Mouse (Mus musculus) limb, embryonic 10.5 days (tissue): ENCODE results near the gene Msantd1. TPM values are rescaled to one million over a fixed set of nuclear protein-coding genes. Genes with fewer than 3 reads are reported as not detected.

ENCODE experiments used
- DNase-seq: peaks from one replicate; pipeline ENCODE4 v3.0.0-alpha.2; 2017; ENCODE audit warnings: low spot score
- H3K27ac ChIP-seq: fragments of 300-500 bp; sonication (generic); 2 replicates; pipeline ENCODE4 v1.5.1; 2016; ENCODE audit warnings: mild to moderate bottlenecking
- H3K27me3 ChIP-seq: fragments of 300-500 bp; sonication (generic); 2 replicates; pipeline ENCODE4 v1.6.1; 2016; ENCODE audit warnings: low read depth, mild to moderate bottlenecking; ENCODE audit not compliant: poor library complexity, severe bottlenecking
- H3K36me3 ChIP-seq: fragments of 300-500 bp; sonication (generic); 2 replicates; pipeline ENCODE4 v1.6.1; 2016; ENCODE audit warnings: mild to moderate bottlenecking, moderate library complexity
- H3K4me1 ChIP-seq: fragments of 300-500 bp; sonication (generic); 2 replicates; pipeline ENCODE4 v1.6.1; 2016
- H3K4me3 ChIP-seq: fragments of 300-500 bp; sonication (generic); 2 replicates; pipeline ENCODE4 v1.5.1; 2016; ENCODE audit warnings: mild to moderate bottlenecking, moderate library complexity
- H3K9me3 ChIP-seq: fragments of 300-500 bp; sonication (generic); replicated peaks from 2 replicates; pipeline ENCODE4 v1.6.1; 2016; ENCODE audit warnings: mild to moderate bottlenecking
- WGBS: fragments of 180-500 bp; shearing (Covaris S2); methylation state at CpG from one replicate; pipeline ENCODE4 v1.1.7; 2016; 5-methylcytosine and 5-hydroxymethylcytosine counted together
- polyA plus RNA-seq: library from polyadenylated mRNA; unstranded; fragments of >200 nt; fragmentation: Nextera tagmentation; extraction: Ambion mirVana; gene quantifications from 2 replicates; pipeline ENCODE4 v1.2.1, GENCODE M21; 2016

Gene Msantd1
- polyA plus RNA-seq, 1 experiment from 2014 or later: 0.25 TPM

DNA sequence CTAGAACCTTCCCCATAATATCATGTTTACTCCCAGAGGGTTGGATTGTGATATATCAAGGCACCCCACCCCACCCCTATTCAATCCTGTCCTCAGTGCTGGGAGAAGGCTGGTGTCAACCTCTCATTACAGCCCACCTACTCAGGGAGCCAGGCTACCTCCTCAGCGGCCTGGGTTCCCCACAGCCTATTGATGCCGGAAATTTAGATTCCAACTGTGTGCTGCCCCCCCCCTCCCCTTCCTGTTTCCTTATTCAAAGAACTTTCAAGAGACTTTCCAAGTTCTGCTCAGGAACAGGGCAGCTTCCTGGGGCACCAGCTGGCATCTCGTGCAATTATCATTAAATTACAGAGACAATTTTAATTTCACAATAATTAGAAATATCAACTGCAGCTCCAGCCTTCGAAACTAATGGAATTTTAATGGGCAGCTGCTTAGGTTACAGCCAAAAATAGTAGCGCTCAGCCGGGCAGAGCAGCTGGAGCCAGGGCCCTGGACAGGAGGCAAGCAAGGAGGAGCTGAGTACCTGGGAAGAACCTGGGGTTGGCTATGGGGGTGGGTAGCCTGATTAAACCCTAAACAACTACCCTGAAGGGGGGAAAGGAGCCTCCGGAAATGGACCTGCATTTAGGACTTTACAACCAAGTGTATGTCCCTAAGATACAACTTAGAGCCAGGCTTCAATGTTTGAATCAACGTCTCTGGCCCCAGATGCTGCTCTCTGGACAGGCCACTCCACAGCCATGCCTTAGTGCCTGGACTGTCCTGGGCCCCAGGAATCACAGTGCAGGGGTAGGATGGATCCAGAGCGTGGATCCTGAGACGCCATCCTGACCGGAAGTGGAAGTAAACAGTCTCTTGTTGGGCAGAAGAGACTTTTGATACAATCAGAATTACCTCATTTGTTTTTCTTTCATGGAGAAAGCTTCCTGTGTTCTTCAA is 24.0 kb downstream of the Msantd1 start:
- no peak for DNase-seq
- 61% methylated on average over 11 of the region's 11 CpGs for WGBS
- H3K4me3 ChIP-seq: no peak overlapping the region

DNA sequence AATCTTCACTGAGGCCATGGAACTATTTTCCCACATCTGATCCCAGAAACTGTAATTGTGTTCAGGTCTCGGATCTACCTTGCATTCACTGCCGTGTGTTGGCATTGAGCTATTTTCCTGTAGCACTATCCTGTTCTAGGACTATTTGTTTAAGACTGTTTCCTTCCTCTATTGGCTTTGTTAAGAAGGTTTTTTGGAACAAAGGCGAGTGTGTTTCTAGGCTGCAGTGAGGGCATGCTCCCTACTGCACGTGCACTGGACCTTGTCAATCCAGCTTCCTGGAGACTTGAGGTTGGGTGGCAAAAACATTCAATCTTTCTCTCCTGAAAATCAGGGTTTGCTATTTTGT is 24.6 kb downstream of the Msantd1 start:
- no peak for DNase-seq
- H3K9me3 ChIP-seq: no peaks in the 10 kb centered on the region

More for the DNA sequence above, 24.0 kb downstream of the Msantd1 start:
- Histone ChIP-seq H3K4me1 (peaks cover 21% of the 10 kb centered on the region), H3K36me3 (no peaks in the 10 kb centered on the region), H3K9me3 (no peaks in the 10 kb centered on the region), H3K27me3 (no peaks in the 10 kb centered on the region), H3K27ac (peak overlapping the region; percentile 83)

GRCm38 (mm10) chr5:34933461-34933860 is 25.6 kb downstream of the Msantd1 start:
- H3K9me3 ChIP-seq: no peaks in the 10 kb centered on the region
- peaks cover 21% of the 10 kb centered on the region for H3K4me1 ChIP-seq
- no peaks in the 10 kb centered on the region for H3K27me3 ChIP-seq
- 93% methylated on average over 1 of the region's 1 CpGs for WGBS
- no peak for DNase-seq
- H3K36me3 ChIP-seq: no peaks in the 10 kb centered on the region
- no peak overlapping the region for H3K27ac ChIP-seq
- H3K4me3 ChIP-seq: no peak overlapping the region

More for the DNA sequence above, 24.6 kb downstream of the Msantd1 start:
- WGBS: 80% methylated on average over 4 of the region's 4 CpGs
- Histone ChIP-seq H3K27me3 (no peaks in the 10 kb centered on the region), H3K27ac (peak overlapping the region; percentile 83), H3K4me3 (no peak overlapping the region), H3K36me3 (no peaks in the 10 kb centered on the region), H3K4me1 (peaks cover 21% of the 10 kb centered on the region)

- H3K27me3 ChIP-seq: no peaks in the 10 kb centered on the region
- no peaks in the 10 kb centered on the region for H3K4me1 ChIP-seq
- H3K36me3 ChIP-seq: no peaks in the 10 kb centered on the region
- DNase-seq: no peak
- 80% methylated on average over 10 of the region's 10 CpGs for WGBS
- no peaks in the 10 kb centered on the region for H3K9me3 ChIP-seq
- H3K4me3 ChIP-seq: no peak overlapping the region
- H3K27ac ChIP-seq: no peak overlapping the region
Observed at GRCm38 (mm10) chr5:34941710-34942470, 34.1 kb downstream of the Msantd1 start.

- no peaks in the 10 kb centered on the region for H3K36me3 ChIP-seq
- no peak for DNase-seq
- WGBS: 89% methylated on average over 3 of the region's 3 CpGs
- H3K9me3 ChIP-seq: no peaks in the 10 kb centered on the region
- H3K4me1 ChIP-seq: peaks cover under 1% of the 10 kb centered on the region; the same call in 1 of the 2 replicates
- no peaks in the 10 kb centered on the region for H3K27me3 ChIP-seq
- H3K27ac ChIP-seq: no peak overlapping the region
- no peak overlapping the region for H3K4me3 ChIP-seq
Observed at GRCm38 (mm10) chr5:34943428-34943827, 35.6 kb downstream of the Msantd1 start.

- no peaks in the 10 kb centered on the region for H3K9me3 ChIP-seq
- H3K27me3 ChIP-seq: no peaks in the 10 kb centered on the region
- WGBS: 1% methylated on average over 81 of the region's 84 CpGs
- H3K36me3 ChIP-seq: peaks cover 29% of the 10 kb centered on the region
- DNase-seq: peak; percentile 96
- peaks cover 20% of the 10 kb centered on the region for H3K4me1 ChIP-seq
- peak within 1 kb of the TSS; percentile 99 for H3K27ac ChIP-seq
- H3K4me3 ChIP-seq: peak within 1 kb of the TSS; percentile 94
Observed at GRCm38 (mm10) chr5:34948861-34949760, 41.3 kb downstream of the Msantd1 start, which contains the start of gene Rgs12. Rgs12 (plus strand) TSS chr5:34949445.

DNA sequence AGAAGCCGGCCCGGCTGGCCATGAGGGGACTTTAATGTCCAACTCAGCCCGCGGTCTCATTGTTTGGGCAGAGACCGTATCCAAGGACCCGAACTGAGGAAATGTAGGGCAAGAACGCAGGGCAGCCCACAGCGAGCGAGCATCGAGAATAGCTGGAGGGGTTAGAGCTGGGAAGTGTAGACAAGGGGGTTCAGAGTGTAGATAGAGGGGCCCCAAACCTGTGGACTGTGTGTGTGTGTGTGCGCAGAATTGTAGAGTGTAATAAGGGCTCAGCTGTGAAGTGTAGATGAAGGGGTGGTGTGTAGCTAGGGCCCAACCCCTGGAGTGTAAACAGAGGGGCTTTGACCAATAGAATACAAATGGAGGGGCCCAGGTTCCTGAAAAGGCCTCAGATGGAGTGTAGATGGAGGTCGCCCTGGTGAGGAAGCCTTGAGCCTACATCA is 42.0 kb downstream of the Msantd1 start:
- WGBS: under 1% methylated on average over 12 of the region's 12 CpGs
- H3K27me3 ChIP-seq: no peaks in the 10 kb centered on the region
- DNase-seq: no peak
- H3K27ac ChIP-seq: peak overlapping the region; percentile 99
- no peaks in the 10 kb centered on the region for H3K9me3 ChIP-seq
- H3K4me3 ChIP-seq: peak overlapping the region; percentile 94
- H3K4me1 ChIP-seq: peaks cover 27% of the 10 kb centered on the region
- peaks cover 30% of the 10 kb centered on the region for H3K36me3 ChIP-seq

- Histone ChIP-seq H3K9me3 (no peaks in the 10 kb centered on the region), H3K4me3 (peak overlapping the region; percentile 94), H3K27me3 (no peaks in the 10 kb centered on the region), H3K36me3 (peaks cover 38% of the 10 kb centered on the region), H3K4me1 (peaks cover 31% of the 10 kb centered on the region), H3K27ac (peak overlapping the region; percentile 99)
- 78% methylated on average over 6 of the region's 6 CpGs for WGBS
- no peak for DNase-seq
Observed at GRCm38 (mm10) chr5:34950486-34951160, 42.8 kb downstream of the Msantd1 start.

GRCm38 (mm10) chr5:34951161-34951834 is 43.5 kb downstream of the Msantd1 start:
- Histone ChIP-seq H3K27me3 (no peaks in the 10 kb centered on the region), H3K9me3 (no peaks in the 10 kb centered on the region), H3K27ac (no peak overlapping the region), H3K4me1 (peaks cover 37% of the 10 kb centered on the region), H3K4me3 (peak overlapping the region; percentile 94; the same call in 1 of the 2 replicates), H3K36me3 (peaks cover 42% of the 10 kb centered on the region)
- WGBS: 95% methylated on average over 8 of the region's 8 CpGs
- no peak for DNase-seq

- Histone ChIP-seq H3K4me1 (peaks cover 50% of the 10 kb centered on the region), H3K27ac (no peak overlapping the region), H3K27me3 (no peaks in the 10 kb centered on the region), H3K9me3 (no peaks in the 10 kb centered on the region), H3K4me3 (no peak overlapping the region), H3K36me3 (peaks cover 59% of the 10 kb centered on the region)
- DNase-seq: no peak
- WGBS: 77% methylated on average over 6 of the region's 6 CpGs
Observed at GRCm38 (mm10) chr5:34954508-34954907, 46.7 kb downstream of the Msantd1 start.

DNA sequence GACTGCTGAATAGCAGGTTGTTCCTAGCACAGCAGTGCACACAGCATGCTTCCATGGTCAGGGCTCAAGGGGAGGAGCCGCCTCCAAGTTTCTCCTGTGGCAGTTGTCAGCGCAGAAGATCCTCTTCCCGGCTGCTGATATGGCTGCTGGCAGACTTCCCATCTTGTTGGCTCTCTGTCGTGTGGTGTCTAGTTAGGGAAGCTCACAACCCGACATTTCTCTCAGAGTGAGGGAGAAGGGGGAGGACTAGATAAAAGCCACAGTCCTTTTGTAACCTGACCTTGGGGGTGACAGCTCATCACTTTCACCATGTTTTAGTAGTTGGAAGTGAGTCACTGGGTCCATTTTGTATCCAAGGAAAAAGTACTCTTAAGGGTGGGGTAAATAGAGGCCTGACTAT is 47.8 kb downstream of the Msantd1 start:
- Histone ChIP-seq H3K4me3 (no peak overlapping the region), H3K27me3 (no peaks in the 10 kb centered on the region), H3K4me1 (peaks cover 47% of the 10 kb centered on the region), H3K36me3 (peaks cover 59% of the 10 kb centered on the region), H3K9me3 (no peaks in the 10 kb centered on the region), H3K27ac (no peak overlapping the region)
- 56% methylated on average over 5 of the region's 5 CpGs for WGBS
- DNase-seq: no peak
